Mouse (Mus musculus) liver, embryonic 16.5 days (tissue): ENCODE data around the gene Fkrp. TPM values are rescaled to one million over a fixed set of nuclear protein-coding genes. Genes with fewer than 3 reads are reported as not detected.
A peak's percentile ranks its signal among the peaks of the same experiment; 100 is the strongest.

Experiments
- ATAC-seq: fragments of 200-750 bp; cut with Nextera tagmentation; 2 replicates; pipeline ENCODE4 v1.8.0; 2017; ENCODE audit warnings: low read depth, mild to moderate bottlenecking, moderate number of reproducible peaks, moderate library complexity
- H3K27ac ChIP-seq: fragments of 300-500 bp; sonication (generic); 2 replicates; pipeline ENCODE4 v1.5.1; 2014; ENCODE audit warnings: mild to moderate bottlenecking, low read length
- H3K27me3 ChIP-seq: fragments of 300-500 bp; sonication (generic); 2 replicates; pipeline ENCODE4 v1.6.1; 2014; ENCODE audit warnings: low read depth, low read length, mixed read lengths; ENCODE audit not compliant: control insufficient read depth, insufficient read depth
- H3K36me3 ChIP-seq: fragments of 300-500 bp; sonication (generic); 2 replicates; pipeline ENCODE4 v1.6.1; 2014; ENCODE audit warnings: mild to moderate bottlenecking; ENCODE audit not compliant: control insufficient read depth, insufficient read depth
- H3K4me1 ChIP-seq: fragments of 300-500 bp; sonication (generic); 2 replicates; pipeline ENCODE4 v1.6.1; 2014; ENCODE audit warnings: low read depth, low read length, mixed read lengths; ENCODE audit not compliant: control insufficient read depth
- H3K4me2 ChIP-seq: fragments of 300-500 bp; sonication (generic); 2 replicates; pipeline ENCODE4 v1.6.1; 2014; ENCODE audit warnings: low read depth, low read length, mixed read lengths
- H3K4me3 ChIP-seq: fragments of 300-500 bp; sonication (generic); 2 replicates; pipeline ENCODE4 v1.5.1; 2014; ENCODE audit warnings: low read depth, mild to moderate bottlenecking, low read length
- H3K9ac ChIP-seq: fragments of 300-500 bp; sonication (generic); 2 replicates; pipeline ENCODE4 v1.6.1; 2014; ENCODE audit warnings: low read depth, low read length
- H3K9me3 ChIP-seq: fragments of 300-500 bp; sonication (generic); replicated peaks from 2 replicates; pipeline ENCODE4 v1.6.1; 2016; ENCODE audit warnings: low read length; ENCODE audit not compliant: control insufficient read depth
- WGBS: fragments of 180-500 bp; shearing (Covaris S2); extraction: QIAGEN DNeasy Blood & Tissue Kit; methylation state at CpG from one replicate; pipeline ENCODE4 v1.1.7; 2014; ENCODE audit not compliant: insufficient replicate concordance; 5-methylcytosine and 5-hydroxymethylcytosine counted together
- polyA plus RNA-seq: library from polyadenylated mRNA; unstranded; fragments of >200 nt; fragmentation: Nextera tagmentation; extraction: Ambion mirVana; gene quantifications from 2 replicates; pipeline ENCODE4 v1.2.1, GENCODE M21; 2015

Gene Fkrp
- polyA plus RNA-seq, 1 experiment from 2014 or later: 8.9 TPM

DNA sequence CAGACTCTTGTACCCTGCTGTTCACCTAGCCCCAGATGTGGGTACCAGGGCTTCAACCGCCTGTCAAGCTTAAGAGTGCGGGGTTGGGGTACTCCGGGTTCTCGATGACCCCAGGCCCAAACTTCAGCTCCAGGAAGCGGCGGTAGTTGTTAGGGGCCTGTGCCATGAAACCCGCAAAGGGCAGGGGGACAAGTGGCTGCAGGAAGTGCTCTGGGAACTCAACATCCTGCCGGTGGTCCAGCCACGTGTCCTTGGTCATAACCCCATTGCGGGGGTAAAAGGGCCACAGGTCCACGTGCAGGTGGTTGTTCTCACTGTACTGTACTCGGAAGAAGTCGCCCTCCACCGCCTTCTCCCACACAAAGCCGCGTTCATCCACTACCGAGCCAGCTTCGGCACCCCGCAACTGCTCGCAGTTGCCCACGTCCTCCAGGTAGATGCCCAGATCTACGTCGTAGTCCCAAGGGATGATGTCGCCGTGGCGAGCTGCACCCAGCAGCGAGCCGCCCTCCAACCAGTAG is 6.1 kb downstream of the Fkrp start:
- Histone ChIP-seq H3K4me2 (0 out of 2 replicates have a peak overlapping the region, but pooled peaks have one; percentile 48), H3K27me3 (peaks cover 22% of the 10 kb centered on the region), H3K4me1 (peaks cover 6% of the 10 kb centered on the region), H3K27ac (no peak overlapping the region), H3K36me3 (no peaks in the 10 kb centered on the region), H3K9ac (no peak overlapping the region), H3K4me3 (no peak overlapping the region), H3K9me3 (no peaks in the 10 kb centered on the region)
- WGBS: 61% methylated on average over 28 of the region's 28 CpGs
- ATAC-seq: no peak

DNA sequence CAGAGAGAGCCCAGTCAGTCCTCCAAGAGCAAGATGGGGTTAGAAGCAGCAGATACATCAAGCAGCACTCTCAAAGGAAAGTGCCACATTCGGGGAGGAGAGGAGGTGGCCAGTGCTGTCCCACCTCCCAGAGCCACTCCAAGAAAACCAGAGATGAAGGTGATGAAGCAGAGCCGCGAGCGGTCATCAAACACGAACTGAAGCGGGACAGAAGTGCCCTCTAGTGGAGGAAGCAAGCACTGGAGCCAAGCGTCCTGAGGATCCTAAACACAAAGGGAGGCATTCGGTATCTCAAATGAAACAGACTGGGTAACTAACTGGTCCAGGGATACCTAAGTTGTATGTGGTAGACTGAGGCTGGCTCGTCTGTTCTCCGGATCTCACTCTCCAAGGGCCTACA is 6.8 kb downstream of the Fkrp start:
- Histone ChIP-seq H3K27ac (no peak overlapping the region), H3K4me1 (peaks cover 7% of the 10 kb centered on the region), H3K9ac (no peak overlapping the region), H3K4me3 (no peak overlapping the region), H3K36me3 (no peaks in the 10 kb centered on the region), H3K9me3 (no peaks in the 10 kb centered on the region), H3K4me2 (no peak overlapping the region), H3K27me3 (peaks cover 22% of the 10 kb centered on the region)
- 23% methylated on average over 10 of the region's 10 CpGs for WGBS
- peak; percentile 23; the same call in 1 of the 2 replicates for ATAC-seq

DNA sequence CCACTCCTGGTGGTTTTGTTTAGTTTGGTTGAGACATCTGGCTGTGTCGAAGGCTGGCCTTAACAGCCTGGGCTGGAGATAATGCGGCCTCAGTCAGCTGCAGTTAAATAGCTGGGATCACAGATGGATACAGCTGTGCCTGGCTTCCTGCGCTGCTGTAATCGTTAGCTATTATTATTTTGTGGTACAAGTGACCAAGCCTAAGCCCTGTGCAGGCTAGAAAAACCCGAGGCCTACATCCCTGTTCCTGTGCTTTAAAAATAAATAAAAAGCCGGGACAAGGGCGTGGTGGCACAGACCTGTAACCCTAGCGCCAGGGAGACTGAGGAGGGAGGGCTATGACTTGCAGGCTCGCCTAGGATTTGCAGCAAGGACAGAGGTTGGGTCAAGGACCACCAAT is 7.9 kb downstream of the Fkrp start:
- Histone ChIP-seq H3K9ac (no peak overlapping the region), H3K27ac (no peak overlapping the region), H3K4me3 (no peak overlapping the region), H3K4me1 (peaks cover 10% of the 10 kb centered on the region), H3K9me3 (no peaks in the 10 kb centered on the region), H3K4me2 (no peak overlapping the region), H3K36me3 (no peaks in the 10 kb centered on the region), H3K27me3 (peaks cover 22% of the 10 kb centered on the region)
- WGBS: 77% methylated on average over 9 of the region's 9 CpGs
- no peak for ATAC-seq

DNA sequence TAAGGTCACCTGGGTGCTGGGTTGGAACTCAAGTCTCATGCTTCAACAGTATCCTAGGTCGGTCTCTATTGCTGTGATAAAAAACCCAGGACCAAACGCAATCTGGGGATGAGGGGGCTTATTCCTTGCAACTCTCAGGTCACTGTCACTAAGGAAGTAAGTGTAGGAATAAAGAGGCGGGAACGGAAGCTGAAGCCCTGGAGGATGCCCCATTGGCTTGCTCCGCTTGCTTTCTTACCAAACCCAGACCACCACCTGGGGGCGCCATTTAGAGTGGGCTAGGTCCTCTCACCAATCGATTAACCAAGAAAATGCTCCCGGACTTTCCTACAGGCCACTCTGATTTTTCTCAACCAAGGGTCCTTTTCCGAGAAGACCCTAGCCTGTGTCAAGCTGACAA is 8.6 kb downstream of the Fkrp start:
- Histone ChIP-seq H3K4me1 (peaks cover 10% of the 10 kb centered on the region), H3K9me3 (no peaks in the 10 kb centered on the region), H3K36me3 (no peaks in the 10 kb centered on the region), H3K27ac (no peak overlapping the region), H3K4me3 (no peak overlapping the region), H3K9ac (no peak overlapping the region), H3K4me2 (no peak overlapping the region), H3K27me3 (peaks cover 22% of the 10 kb centered on the region)
- WGBS: 76% methylated on average over 9 of the region's 9 CpGs
- no peak for ATAC-seq

DNA sequence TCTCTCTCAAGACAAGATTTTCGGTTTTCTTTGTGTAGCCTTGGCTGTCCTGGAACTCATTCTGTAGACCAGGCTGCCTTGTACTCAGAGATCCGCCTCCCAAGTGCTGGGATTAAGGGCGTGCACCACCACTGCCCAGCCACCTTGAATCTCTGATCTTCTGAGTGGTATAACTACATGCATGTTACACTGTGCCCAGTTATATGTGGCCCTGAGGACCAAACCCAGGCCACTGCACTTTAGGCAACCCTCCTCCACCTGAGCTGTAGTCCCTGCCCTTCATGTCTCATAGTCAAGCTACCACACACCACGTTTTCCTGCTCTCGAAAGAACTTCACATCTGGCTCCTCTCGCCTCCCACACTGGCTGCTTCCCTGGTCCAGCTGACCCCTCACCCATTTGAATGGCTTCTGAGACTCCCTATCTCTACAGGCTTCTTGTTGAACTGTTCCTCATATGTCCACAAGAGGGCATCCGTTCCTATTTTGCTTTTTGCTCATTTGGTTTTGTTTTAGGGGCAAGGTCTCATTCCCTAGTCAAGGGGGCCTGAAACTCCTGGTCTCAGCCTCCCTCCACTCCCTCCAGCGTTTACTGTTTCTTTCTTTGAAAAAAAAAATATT is 12.0 kb downstream of the Fkrp start:
- 24% methylated on average over 8 of the region's 8 CpGs for WGBS
- peaks cover 5% of the 10 kb centered on the region; the same call in 1 of the 2 replicates for H3K4me1 ChIP-seq

DNA sequence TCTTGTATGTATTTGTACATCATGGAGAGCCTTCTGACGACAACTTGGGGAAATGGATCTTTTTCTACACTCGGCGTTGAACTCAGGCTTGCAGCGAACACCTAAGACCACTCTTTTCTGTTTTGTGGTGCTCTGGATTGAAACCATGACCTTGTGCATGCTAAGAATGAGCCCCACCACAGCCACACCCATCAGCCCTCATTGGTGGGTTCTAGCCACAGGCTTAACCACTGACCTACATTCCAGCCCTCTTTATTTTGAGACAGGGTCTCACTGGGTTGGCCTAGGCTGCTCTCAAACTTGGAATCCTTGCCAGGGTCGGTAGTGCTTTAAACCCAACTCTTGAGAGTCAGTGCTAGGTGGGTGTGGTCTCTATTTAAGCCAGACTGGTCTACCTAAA is 21.6 kb downstream of the Fkrp start:
- no peak for ATAC-seq
- 84% methylated on average over 5 of the region's 5 CpGs for WGBS
- no peak overlapping the region for H3K4me3 ChIP-seq
- H3K27me3 ChIP-seq: no peaks in the 10 kb centered on the region
- no peak overlapping the region for H3K9ac ChIP-seq
- peaks cover 84% of the 10 kb centered on the region for H3K36me3 ChIP-seq
- no peak overlapping the region for H3K4me2 ChIP-seq
- no peaks in the 10 kb centered on the region; the same call in 1 of the 2 replicates for H3K4me1 ChIP-seq
- H3K9me3 ChIP-seq: no peaks in the 10 kb centered on the region
- no peak overlapping the region for H3K27ac ChIP-seq

More for the DNA sequence above, 12.0 kb downstream of the Fkrp start:
- Histone ChIP-seq H3K4me2 (no peak overlapping the region), H3K4me3 (no peak overlapping the region), H3K36me3 (no peaks in the 10 kb centered on the region), H3K27ac (no peak overlapping the region), H3K9ac (no peak overlapping the region), H3K27me3 (no peaks in the 10 kb centered on the region), H3K9me3 (no peaks in the 10 kb centered on the region)
- peak; percentile 21; the same call in 1 of the 2 replicates for ATAC-seq

DNA sequence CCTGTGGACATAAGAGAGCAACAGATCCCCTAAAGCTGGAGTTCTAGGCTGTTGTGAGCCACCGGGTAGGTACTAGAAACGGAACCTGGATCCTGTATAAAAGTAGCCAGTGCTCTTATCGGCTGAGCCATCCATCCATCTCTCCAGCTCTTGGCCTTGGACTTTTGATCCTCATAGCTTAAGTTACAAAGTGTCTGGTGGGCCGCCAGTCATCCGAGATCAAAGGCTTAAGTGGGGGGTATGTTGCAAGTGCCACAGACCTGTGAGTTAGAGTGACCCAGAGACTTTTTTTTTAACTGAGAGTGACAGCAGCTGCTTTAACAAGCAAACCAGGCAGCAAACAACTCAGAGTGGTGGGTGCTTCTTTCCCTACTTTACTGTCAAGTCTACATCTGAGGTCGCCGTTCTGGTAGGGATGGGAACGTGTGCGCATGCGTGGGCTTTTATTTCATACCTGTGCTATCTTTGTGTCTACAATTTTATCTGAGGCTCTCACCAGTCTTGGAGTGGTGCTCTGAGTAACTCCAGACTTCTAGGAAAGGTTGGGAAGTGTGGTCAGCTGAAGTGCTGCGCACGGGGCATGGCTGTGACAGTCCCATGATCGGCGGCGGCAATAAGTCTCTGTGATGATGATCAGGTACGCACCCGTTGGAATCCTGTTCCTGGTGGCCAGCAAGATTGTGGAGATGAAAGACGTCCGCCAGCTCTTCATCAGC is 23.4 kb downstream of the Fkrp start:
- Histone ChIP-seq H3K36me3 (peaks cover 90% of the 10 kb centered on the region), H3K9ac (no peak overlapping the region), H3K4me2 (0 out of 2 replicates have a peak overlapping the region, but pooled peaks have one; percentile 12), H3K27me3 (no peaks in the 10 kb centered on the region), H3K4me1 (no peaks in the 10 kb centered on the region; the same call in 1 of the 2 replicates), H3K27ac (no peak overlapping the region), H3K9me3 (no peaks in the 10 kb centered on the region), H3K4me3 (0 out of 2 replicates have a peak overlapping the region, but pooled peaks have one; percentile 17)
- WGBS: 90% methylated on average over 19 of the region's 19 CpGs
- no peak for ATAC-seq

DNA sequence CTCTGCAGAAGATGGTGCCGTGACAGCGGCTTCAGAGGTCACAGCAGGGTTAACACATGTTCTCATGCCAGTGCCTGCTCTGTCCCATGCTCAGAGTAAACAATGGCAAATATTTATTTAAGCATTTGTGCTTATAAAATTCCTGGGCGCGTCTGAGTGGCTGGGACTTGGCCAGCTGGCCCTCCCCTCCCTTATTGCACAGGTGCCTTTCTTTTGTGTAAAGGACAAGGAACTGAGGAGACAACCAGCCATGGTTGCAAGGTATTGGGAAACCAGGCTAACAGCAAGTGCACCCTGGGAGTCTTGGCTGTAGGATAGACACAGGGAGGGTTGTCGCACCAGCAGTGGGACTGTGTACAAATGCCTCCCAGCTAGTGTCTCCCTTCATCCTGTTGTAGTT is 24.2 kb downstream of the Fkrp start:
- Histone ChIP-seq H3K27me3 (no peaks in the 10 kb centered on the region), H3K4me1 (no peaks in the 10 kb centered on the region; the same call in 1 of the 2 replicates), H3K27ac (no peak overlapping the region), H3K9me3 (no peaks in the 10 kb centered on the region), H3K36me3 (peaks cover 90% of the 10 kb centered on the region), H3K4me3 (no peak overlapping the region), H3K9ac (no peak overlapping the region), H3K4me2 (no peak overlapping the region)
- ATAC-seq: peak; percentile 34; the same call in 1 of the 2 replicates
- WGBS: 67% methylated on average over 5 of the region's 5 CpGs
